Comparison of ENCODE assay signal across 16 mouse cellular contexts in genomic region chr17:29979841-29980240, GRCm38 (mm10). TPM values are rescaled to one million over a fixed set of nuclear protein-coding genes. Genes with fewer than 3 reads are reported as not detected.
A peak's percentile ranks its signal among the peaks of the same experiment; 100 is the strongest.
DNase-seq lines count a peak whose midpoint lies in the region; ATAC-seq and TF ChIP-seq lines count a peak whose summit lies in the region.
"Had no signal": no experiment of that assay in that cellular context is flagged by ENCODE, and none has a peak within 500 bp of the region (broad histone marks: within the 10 kb centered on the region; RNA-seq: fewer than 3 reads in every experiment).

No protein-coding gene starts in this region.

- no peaks in the 10 kb centered on the region for H3K36me3 ChIP-seq in ES-Bruce4 (ENCODE audit: control insufficient read depth, insufficient read depth, low read length, poor library complexity, severe bottlenecking)
- no peaks in the 10 kb centered on the region for H3K36me3 ChIP-seq in stomach, embryonic 16.5 days (ENCODE audit: control insufficient read depth, insufficient read depth, low read length)
- H3K36me3 ChIP-seq in hindbrain, embryonic 13.5 days, result no peaks in the 10 kb centered on the region
- H3K36me3 ChIP-seq in midbrain, embryonic 13.5 days, result no peaks in the 10 kb centered on the region
- H3K36me3 ChIP-seq: hindbrain, embryonic 12.5 days had no signal

- H3K4me1 ChIP-seq in ES-Bruce4 (ENCODE audit: control insufficient read depth, insufficient read depth, low read length), result peaks cover 5% of the 10 kb centered on the region
- H3K4me1 ChIP-seq in stomach, embryonic 16.5 days (ENCODE audit: control insufficient read depth, insufficient read depth, low read length), result peaks cover 6% of the 10 kb centered on the region; the same call in 1 of the 2 replicates
- H3K4me1 ChIP-seq in hindbrain, embryonic 13.5 days (replicated peaks), result peaks cover 14% of the 10 kb centered on the region
- H3K4me1 ChIP-seq in midbrain, embryonic 13.5 days (replicated peaks), result peaks cover 4% of the 10 kb centered on the region; the same call in 1 of the 2 replicates

- no peak for TF ChIP-seq CTCF in ES-Bruce4 (IDR thresholded peaks at IDR 0.05; ENCODE audit: low read depth, low read length)

- TF ChIP-seq POLR2A in ES-Bruce4 (IDR thresholded peaks at IDR 0.05; ENCODE audit: insufficient read depth, low read length), result no peak

- ATAC-seq in stomach, embryonic 16.5 days (ENCODE audit: insufficient read depth, low FRiP score), result peak; percentile 59; the same call in 1 of the 2 replicates
- no peak for ATAC-seq in hindbrain, embryonic 13.5 days (ENCODE audit: low FRiP score)
- no peak for ATAC-seq in midbrain, embryonic 13.5 days
- ATAC-seq: forebrain, embryonic 16.5 days; Patski had no signal

- no peak overlapping the region for H3K4me2 ChIP-seq in stomach, embryonic 16.5 days (ENCODE audit: low read depth, low read length)
- no peak overlapping the region for H3K4me2 ChIP-seq in hindbrain, embryonic 13.5 days
- no peak overlapping the region for H3K4me2 ChIP-seq in midbrain, embryonic 13.5 days (replicated peaks)
- H3K4me2 ChIP-seq: hindbrain, embryonic 12.5 days had no signal

- DNase-seq in 416B (ENCODE audit: low read depth), result peak; percentile 87
- DNase-seq in induced T-regulatory cell, adult 2 months (ENCODE audit: low read depth), result peak; percentile 70
- DNase-seq in lung, adult 18-20 months, result no peak
- no peak for DNase-seq in cerebellum, postnatal 25 days
- DNase-seq: adrenal gland, postnatal 14 days; embryo, embryonic 11 days; retina, postnatal 1 day had no signal

- peak overlapping the region; percentile 53; the same call in 1 of the 2 replicates for H3K27ac ChIP-seq in ES-Bruce4 (ENCODE audit: insufficient read depth, low read length)
- H3K27ac ChIP-seq in stomach, embryonic 16.5 days (ENCODE audit: low read length), result no peak overlapping the region
- H3K27ac ChIP-seq in hindbrain, embryonic 13.5 days, result no peak overlapping the region
- no peak overlapping the region for H3K27ac ChIP-seq in midbrain, embryonic 13.5 days
- H3K27ac ChIP-seq: hindbrain, embryonic 12.5 days; kidney, postnatal 0 days; macrophage had no signal

- 48% methylated on average over 7 of the region's 7 CpGs for WGBS in stomach, embryonic 16.5 days
- WGBS in hindbrain, embryonic 13.5 days, result 88% methylated on average over 7 of the region's 7 CpGs
- 87% methylated on average over 7 of the region's 7 CpGs for WGBS in midbrain, embryonic 13.5 days

- no peak overlapping the region for H3K4me3 ChIP-seq in ES-Bruce4 (ENCODE audit: low read depth, low read length)
- no peak overlapping the region for H3K4me3 ChIP-seq in stomach, embryonic 16.5 days (replicated peaks; ENCODE audit: low read length)
- H3K4me3 ChIP-seq in hindbrain, embryonic 13.5 days, result no peak overlapping the region
- H3K4me3 ChIP-seq in midbrain, embryonic 13.5 days (replicated peaks), result no peak overlapping the region
- H3K4me3 ChIP-seq: hindbrain, embryonic 12.5 days had no signal

- H3K9ac ChIP-seq in ES-Bruce4 (ENCODE audit: low read depth, poor library complexity, severe bottlenecking), result no peak overlapping the region
- no peak overlapping the region for H3K9ac ChIP-seq in stomach, embryonic 16.5 days (ENCODE audit: low read length)
- no peak overlapping the region for H3K9ac ChIP-seq in hindbrain, embryonic 13.5 days
- no peak overlapping the region for H3K9ac ChIP-seq in midbrain, embryonic 13.5 days (replicated peaks)
- H3K9ac ChIP-seq: hindbrain, embryonic 12.5 days had no signal

- peak; percentile 73 for TF ChIP-seq EP300 in ES-Bruce4 (IDR thresholded peaks at IDR 0.05; ENCODE audit: insufficient read depth, low read depth, low read length)

- H3K9me3 ChIP-seq in ES-Bruce4 (replicated peaks; ENCODE audit: control insufficient read depth, insufficient read depth, low read length, poor library complexity, severe bottlenecking), result no peaks in the 10 kb centered on the region
- H3K9me3 ChIP-seq in stomach, embryonic 16.5 days (replicated peaks; ENCODE audit: control insufficient read depth, low read length), result 0 out of 2 replicates have a peak, but pooled peaks cover 5% of the 10 kb centered on the region
- H3K9me3 ChIP-seq in hindbrain, embryonic 13.5 days, result no peaks in the 10 kb centered on the region
- 0 out of 2 replicates have a peak, but pooled peaks cover 3% of the 10 kb centered on the region for H3K9me3 ChIP-seq in midbrain, embryonic 13.5 days
- H3K9me3 ChIP-seq: hindbrain, embryonic 12.5 days had no signal

- no peaks in the 10 kb centered on the region for H3K27me3 ChIP-seq in ES-Bruce4 (ENCODE audit: control insufficient read depth, insufficient read depth, low read length, poor library complexity, severe bottlenecking)
- no peaks in the 10 kb centered on the region for H3K27me3 ChIP-seq in stomach, embryonic 16.5 days (ENCODE audit: control insufficient read depth, insufficient read depth, low read length)
- peaks cover 4% of the 10 kb centered on the region; the same call in 1 of the 2 replicates for H3K27me3 ChIP-seq in hindbrain, embryonic 13.5 days
- H3K27me3 ChIP-seq in midbrain, embryonic 13.5 days, result 0 out of 2 replicates have a peak, but pooled peaks cover 3% of the 10 kb centered on the region
- H3K27me3 ChIP-seq: hindbrain, embryonic 12.5 days; Patski had no signal

RNA-seq across cellular contexts. Expression of gene Mdga1, which starts 10.0 kb away (rescaled TPM):
- polyA plus RNA-seq in ES-Bruce4 (2011; ENCODE audit: insufficient read depth, insufficient read length, low read depth, missing spikeins), result 2.6 and 4.5 TPM in 2 replicates
- 2.9 and 3.5 TPM in 2 replicates for polyA plus RNA-seq in stomach, embryonic 16.5 days (2015; fragmentation: Nextera tagmentation; extraction: Ambion mirVana)
- polyA plus RNA-seq in hindbrain, embryonic 13.5 days (2015; fragmentation: Nextera tagmentation; extraction: Ambion mirVana), result 13.4 and 13.6 TPM in 2 replicates
- 11.7 and 14.7 TPM in 2 replicates for polyA plus RNA-seq in midbrain, embryonic 13.5 days (2015; fragmentation: Nextera tagmentation; extraction: Ambion mirVana)

RNA-seq across cellular contexts. Expression of gene Zfand3, which starts 24.7 kb away (rescaled TPM):
- 69.3 and 70.8 TPM in 2 replicates for polyA plus RNA-seq in ES-Bruce4 (2011; ENCODE audit: insufficient read depth, insufficient read length, low read depth, missing spikeins)
- polyA plus RNA-seq in stomach, embryonic 16.5 days (2015; fragmentation: Nextera tagmentation; extraction: Ambion mirVana), result 34.2 and 40.3 TPM in 2 replicates
- 71.5 and 78.9 TPM in 2 replicates for polyA plus RNA-seq in hindbrain, embryonic 13.5 days (2015; fragmentation: Nextera tagmentation; extraction: Ambion mirVana)
- 69.6 and 85.4 TPM in 2 replicates for polyA plus RNA-seq in midbrain, embryonic 13.5 days (2015; fragmentation: Nextera tagmentation; extraction: Ambion mirVana)

Comparison
In these comparisons a context has a peak if more than half of its experiments do, and no peak if none do; other contexts are left out.
1. DNase-seq: peak in 416B (single experiment) and induced T-regulatory cell, adult 2 months (single experiment); none in lung, adult 18-20 months (0 of 2) and cerebellum, postnatal 25 days (0 of 2).